Mouse (Mus musculus): ENCODE data around the gene Arl3.
"Not testable (repeated sequence)": the region's sequence is repeated elsewhere in the genome, so short reads cannot be mapped to it uniquely, and the experiment has no call there.

Arl3 gene

DNA sequence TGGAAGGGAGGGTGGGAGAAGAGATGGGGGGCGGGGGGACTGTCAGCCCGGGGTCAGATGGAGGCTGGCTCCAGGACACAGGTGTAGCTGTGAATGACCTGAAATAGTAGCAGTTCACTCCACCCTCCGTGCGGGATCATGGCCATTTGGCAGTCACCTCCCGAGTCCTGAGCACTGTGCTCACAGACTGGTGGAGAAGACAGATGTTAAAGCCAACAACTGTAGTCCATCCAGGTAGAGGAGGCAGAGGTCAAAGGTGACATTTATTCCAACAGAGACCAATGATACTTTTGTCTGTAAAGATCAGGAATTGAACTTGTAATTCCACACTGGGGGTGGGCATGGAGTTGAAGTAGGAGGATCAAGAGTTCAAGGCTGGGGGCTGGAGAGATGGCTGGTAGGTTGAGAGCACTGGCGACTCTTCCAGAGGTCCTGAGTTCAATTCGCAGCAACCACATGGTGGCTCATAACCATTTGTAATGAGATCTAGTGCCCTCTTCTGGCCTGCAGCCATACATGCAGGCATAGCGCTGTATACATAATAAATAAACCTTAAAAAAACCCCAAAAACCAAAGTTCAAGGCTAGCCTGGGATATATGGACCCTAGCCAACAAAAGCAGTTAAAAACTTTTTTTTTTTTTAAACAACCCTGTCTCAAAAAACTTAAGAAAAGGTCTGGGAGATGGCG lies 19.9 kb upstream of the Arl3 start:
- no peak for ATAC-seq (ENCODE audit: insufficient number of reproducible peaks, low FRiP score, low TSS enrichment)

- ATAC-seq (ENCODE audit: insufficient number of reproducible peaks, low FRiP score, low TSS enrichment): no peak
Observed at GRCm38 (mm10) chr19:46591575-46591974, 18.6 kb upstream of the Arl3 start.

- ATAC-seq (ENCODE audit: insufficient number of reproducible peaks, low FRiP score, low TSS enrichment): peak; percentile 76
Observed at GRCm38 (mm10) chr19:46587823-46588508, 15.0 kb upstream of the Arl3 start.

DNA sequence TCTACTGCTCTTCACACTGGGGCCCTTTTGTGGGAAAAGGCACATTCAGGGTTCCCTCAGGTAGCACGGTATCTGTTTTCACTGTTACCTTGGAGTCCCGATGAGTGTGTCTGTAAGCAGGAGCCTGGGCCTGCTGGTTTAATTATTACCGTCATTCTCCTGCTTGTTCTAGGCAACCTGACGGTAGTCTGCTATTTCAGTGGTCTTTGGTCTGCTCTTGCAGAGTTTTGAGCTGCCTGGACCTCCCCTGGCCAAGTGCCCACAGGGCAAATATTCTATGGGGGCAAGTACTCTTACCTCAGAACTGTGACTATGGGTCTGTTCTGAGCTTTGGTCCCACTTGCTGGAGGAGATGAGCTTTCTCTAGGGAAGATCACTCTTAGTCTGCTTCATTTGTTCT lies 2.2 kb upstream of the Arl3 start:
- ATAC-seq (ENCODE audit: insufficient number of reproducible peaks, low FRiP score, low TSS enrichment): no peak

DNA sequence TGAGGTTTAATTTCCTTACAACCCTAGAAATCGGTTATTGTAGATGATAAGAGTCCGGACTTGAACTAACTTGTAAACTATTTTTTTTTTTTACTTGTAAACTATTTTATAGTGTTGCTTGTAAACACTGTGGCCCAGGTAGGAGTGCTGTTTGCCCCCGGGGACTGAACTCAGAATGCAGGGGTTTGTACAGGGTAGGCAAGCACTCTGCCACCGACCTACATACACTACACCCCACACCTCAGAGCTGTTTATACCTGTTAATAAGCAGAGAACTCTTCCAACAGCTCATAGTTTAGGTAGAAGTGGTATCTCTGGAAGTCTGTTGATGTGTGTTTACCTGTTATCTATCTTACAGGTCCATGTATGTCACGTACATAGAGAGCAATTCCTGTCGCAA lies 992 bp upstream of the Arl3 start:
- no peak for ATAC-seq (ENCODE audit: insufficient number of reproducible peaks, low FRiP score, low TSS enrichment)

- peak; percentile 5; the same call in 1 of the 2 replicates for ATAC-seq (ENCODE audit: insufficient number of reproducible peaks, low FRiP score, low TSS enrichment)
Observed at GRCm38 (mm10) chr19:46572548-46572947, 450 bp downstream of the Arl3 start.

DNA sequence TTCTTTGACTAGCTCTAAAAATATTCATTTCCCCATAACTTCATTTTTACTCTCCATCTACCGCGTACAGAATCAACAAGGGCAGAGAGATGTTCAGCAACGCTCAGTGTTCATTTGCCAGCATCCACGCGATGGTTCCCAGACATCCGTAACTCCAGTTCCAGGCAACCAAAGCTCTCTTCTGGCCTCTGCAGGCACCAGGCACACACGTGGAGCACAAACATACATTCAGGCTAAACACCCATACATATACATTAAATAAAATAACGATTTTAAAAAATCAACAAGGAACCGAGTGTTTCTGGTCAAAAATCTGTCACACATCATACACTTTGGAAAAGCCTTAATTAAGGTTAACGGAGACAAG lies 1.1 kb downstream of the Arl3 start:
- ATAC-seq (ENCODE audit: insufficient number of reproducible peaks, low FRiP score, low TSS enrichment): no peak

DNA sequence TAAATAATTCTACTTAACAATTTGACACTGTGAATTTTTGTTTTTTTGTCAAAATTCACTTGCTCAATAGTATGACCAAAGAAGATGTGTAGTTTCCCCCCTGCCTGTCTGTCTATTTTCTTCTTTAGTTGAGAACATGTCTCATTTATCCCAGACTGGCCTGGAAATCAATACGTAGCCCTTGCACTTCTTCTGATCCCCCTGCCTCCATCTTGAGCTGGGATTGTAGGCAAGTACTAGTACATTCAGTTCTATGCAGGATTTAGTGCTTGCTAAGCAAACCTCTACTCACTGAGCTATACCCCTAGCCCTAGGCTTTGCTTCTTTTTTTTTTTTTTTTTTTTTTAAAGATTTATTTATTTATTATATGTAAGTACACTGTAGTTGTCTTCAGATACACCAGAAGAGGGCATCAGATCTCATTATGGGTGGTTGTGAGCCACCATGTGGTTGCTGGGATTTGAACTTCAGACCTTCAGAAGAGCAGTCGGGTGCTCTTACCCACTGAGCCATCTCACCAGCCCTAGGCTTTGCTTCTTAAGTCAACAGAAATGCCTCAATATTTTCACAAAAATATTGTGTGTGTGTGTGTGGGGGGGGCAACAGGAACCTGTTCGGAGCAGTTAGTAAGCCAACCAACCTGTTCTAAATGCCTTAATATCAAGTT lies 1.7 kb downstream of the Arl3 start:
- ATAC-seq (ENCODE audit: insufficient number of reproducible peaks, low FRiP score, low TSS enrichment): not testable (repeated sequence)

DNA sequence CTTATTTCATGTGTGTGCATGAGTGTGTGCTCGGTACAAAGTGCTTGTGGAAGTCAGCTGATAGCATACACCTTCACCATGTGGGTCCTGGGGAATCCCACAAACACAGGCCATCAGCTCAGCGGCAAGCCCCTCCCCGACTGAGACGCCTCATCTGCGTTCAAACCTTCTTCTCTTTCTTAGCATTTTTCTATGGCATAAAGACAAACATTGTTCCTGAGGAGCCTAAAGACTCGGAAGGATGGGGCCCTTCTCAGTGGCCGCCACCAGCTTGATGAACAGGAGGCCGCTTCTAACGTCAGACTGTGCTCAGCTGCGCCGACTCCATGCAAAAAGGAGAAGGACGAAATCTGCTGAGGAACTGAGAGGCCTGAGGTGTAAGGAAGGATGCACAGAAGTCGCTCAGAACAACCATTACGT lies 8.9 kb downstream of the Arl3 start:
- ATAC-seq (ENCODE audit: insufficient number of reproducible peaks, low FRiP score, low TSS enrichment): no peak

GRCm38 (mm10) chr19:46563603-46564002 lies 9.4 kb downstream of the Arl3 start:
- ATAC-seq (ENCODE audit: insufficient number of reproducible peaks, low FRiP score, low TSS enrichment): no peak

DNA sequence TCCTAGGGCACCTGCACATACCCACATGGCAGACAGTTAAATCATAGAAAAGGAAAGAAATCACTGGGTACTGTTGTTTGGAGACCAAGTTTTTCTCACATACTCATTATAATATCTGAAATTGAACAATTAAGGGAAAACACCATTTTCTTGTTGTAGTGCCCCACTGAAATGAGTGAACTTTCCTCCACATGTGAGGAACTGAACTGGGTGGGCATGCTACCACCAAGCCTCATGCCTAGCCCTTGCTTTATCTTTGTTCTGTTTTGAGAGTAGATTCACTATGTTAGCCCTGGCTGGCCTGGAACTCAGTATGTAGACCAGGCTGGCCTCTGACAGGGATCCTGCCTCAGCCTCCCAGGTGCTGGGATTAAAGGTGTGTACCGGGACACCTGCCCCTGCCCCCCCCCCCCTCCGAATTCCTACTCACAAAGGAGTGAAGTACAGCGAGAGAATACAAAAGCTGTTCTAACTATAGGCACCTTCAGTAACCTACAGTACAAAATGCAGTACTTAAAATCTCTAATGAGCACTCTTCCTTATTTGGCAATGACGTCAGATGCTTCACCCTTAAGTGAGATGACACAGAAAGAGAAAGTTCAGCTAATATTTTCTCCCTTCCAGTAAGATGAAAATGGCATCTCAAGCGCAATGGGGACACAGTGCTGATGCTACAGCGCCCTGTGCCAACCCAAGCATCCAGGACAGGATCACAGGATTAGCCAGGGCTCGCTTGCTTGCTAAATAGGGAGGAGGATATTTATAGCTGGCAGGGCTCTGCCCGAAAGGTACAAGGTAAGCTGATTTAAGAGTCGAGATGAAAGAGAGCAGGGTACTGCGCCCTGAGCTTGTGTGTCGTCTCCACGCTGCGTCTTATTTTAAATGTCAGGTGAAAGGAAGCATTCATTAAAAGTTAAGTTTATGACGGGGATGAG lies 10.2 kb downstream of the Arl3 start:
- peak; percentile 79 for ATAC-seq (ENCODE audit: insufficient number of reproducible peaks, low FRiP score, low TSS enrichment)

DNA sequence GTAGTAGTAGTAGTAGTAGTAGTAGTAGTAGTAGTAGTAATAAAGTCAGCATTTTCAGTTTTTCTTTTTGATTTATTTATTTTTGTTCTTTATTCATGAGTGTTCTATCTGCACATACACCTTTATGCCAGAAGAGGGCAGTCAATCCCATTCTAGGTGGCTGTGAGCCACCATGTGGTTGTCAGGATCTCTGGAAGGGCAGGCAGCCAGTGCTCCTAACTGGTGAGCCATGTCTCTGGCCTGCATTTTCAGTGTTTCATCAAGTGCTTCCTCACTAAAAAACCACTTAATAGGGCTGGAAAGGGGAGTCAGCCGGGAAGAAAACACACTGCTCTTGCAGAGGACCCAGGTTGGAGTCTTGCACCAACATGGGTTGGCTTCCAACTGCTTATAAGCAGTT lies 10.9 kb downstream of the Arl3 start:
- ATAC-seq (ENCODE audit: insufficient number of reproducible peaks, low FRiP score, low TSS enrichment): no peak

- no peak for ATAC-seq (ENCODE audit: insufficient number of reproducible peaks, low FRiP score, low TSS enrichment)
Observed at GRCm38 (mm10) chr19:46558631-46559030, 14.4 kb downstream of the Arl3 start.

GRCm38 (mm10) chr19:46558009-46558408 lies 15.0 kb downstream of the Arl3 start:
- ATAC-seq (ENCODE audit: insufficient number of reproducible peaks, low FRiP score, low TSS enrichment): no peak

DNA sequence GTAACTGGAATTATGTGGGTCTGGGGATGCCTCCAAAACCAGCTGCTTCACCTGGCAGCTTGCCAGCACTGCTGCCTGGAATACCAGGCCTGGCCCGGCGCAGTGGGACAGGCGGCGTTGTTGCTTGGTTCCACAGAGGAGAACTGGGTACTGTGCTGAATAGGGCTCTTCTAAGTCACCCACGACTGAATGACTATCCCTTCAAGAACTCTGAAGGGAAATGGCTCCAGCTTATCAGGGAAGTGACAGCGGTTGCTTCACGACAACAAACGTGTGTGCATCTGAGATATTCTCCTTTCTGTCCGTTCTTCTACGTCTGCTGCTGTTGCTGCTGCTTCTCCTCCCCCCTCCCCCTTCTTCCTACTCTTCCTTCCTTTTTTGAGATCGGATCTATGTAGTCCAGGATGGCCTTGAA lies 19.4 kb downstream of the Arl3 start:
- ATAC-seq (ENCODE audit: insufficient number of reproducible peaks, low FRiP score, low TSS enrichment): no peak

DNA sequence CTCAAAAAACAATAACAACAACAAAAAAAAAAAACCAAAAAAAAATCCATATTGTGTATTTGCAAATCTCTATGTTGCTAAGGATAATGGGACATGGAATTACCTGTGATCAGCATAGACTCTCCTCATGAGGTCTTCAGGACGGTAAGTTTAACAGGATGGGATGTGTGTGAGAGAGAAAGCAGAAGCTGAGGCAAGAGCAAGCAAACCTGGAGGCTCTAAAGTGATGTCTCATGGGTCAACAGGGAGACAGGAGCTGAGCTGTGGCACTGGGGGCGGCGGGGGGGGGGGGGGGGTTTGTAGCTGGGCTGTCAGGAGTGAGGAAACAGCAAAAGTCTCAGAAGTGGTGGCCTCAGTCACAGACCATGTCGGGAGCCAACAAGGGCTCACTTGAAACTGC lies 20.5 kb downstream of the Arl3 start:
- ATAC-seq (ENCODE audit: insufficient number of reproducible peaks, low FRiP score, low TSS enrichment): no peak

GRCm38 (mm10) chr19:46550385-46550784 lies 22.6 kb downstream of the Arl3 start:
- ATAC-seq (ENCODE audit: insufficient number of reproducible peaks, low FRiP score, low TSS enrichment): no peak

DNA sequence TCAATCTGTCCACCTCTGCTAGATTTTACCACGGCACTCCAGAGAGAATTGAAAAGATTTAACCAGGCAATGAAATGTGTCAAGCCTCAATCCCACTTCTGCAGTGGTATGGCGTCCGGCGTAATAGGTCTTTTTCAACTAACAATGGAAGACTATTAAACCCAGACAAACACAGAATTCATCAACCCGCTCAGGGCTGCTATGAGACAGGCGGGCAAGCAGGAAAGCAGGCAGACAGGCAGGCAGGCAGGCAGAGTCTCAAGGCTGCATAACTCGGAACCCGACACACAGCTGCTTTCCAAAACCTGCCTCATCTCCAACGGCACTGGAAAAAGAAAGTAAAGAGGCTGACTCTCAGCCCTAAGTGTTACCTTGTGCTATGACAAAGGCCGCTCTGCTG lies 24.9 kb downstream of the Arl3 start:
- ATAC-seq (ENCODE audit: insufficient number of reproducible peaks, low FRiP score, low TSS enrichment): no peak

- ATAC-seq (ENCODE audit: insufficient number of reproducible peaks, low FRiP score, low TSS enrichment): no peak
Observed at GRCm38 (mm10) chr19:46547565-46547964, 25.4 kb downstream of the Arl3 start.

DNA sequence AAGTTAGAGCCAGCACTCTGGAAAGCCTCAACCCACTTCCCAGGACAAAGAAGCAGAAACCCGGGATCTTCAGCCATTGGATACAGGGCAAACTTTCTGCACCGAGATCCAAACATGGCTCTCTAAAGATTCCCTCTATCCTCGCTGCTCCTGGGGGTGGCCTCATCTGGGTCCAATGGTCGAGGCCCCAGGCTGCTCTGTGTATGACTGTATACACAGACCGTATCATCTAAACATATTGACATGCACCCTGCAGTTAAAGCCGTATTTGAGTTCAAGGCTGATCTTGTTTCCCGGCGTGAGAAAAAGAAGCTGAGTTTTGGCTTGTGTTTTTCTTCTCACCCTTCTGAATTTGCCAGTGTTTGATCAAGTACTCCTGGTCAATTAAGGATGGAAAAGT lies 30.2 kb downstream of the Arl3 start:
- no peak for ATAC-seq (ENCODE audit: insufficient number of reproducible peaks, low FRiP score, low TSS enrichment)

DNA sequence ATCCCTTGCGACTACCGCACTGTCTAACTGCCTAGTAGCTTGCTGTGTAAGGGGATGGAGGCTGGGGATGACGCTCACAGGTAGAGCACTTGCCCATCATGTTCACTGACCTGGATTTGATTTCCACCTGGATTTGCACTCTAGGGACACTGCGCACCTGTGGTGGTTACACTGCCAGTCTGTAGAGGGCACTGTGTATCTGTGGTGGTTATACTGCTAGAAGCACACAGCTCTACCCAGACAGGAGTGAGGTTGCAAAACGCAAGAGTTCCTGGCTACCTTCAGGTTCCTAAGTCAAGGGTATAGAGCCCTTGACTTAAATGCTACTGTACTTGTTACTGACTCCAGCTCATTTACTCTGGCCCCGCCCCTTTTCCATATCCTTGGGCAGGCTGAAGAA lies 34.8 kb downstream of the Arl3 start:
- no peak for ATAC-seq (ENCODE audit: insufficient number of reproducible peaks, low FRiP score, low TSS enrichment)

Data from cerebellum, adult (tissue).